Mouse (Mus musculus): ENCODE measurements around the gene Olfr611.
"Not testable (repeated sequence)": the region's sequence is repeated elsewhere in the genome, so short reads cannot be mapped to it uniquely, and the experiment has no call there.

Olfr611 gene

GRCm38 (mm10) chr7:103520746-103521145, at the start of gene Olfr611:
Olfr611 (minus strand) TSS chr7:103520846.
- ATAC-seq (ENCODE audit: low TSS enrichment): not testable (repeated sequence)

GRCm38 (mm10) chr7:103569043-103569442, 48.4 kb upstream of the Olfr611 start, which contains the start of gene Olfr616:
Olfr616 (minus strand) TSS chr7:103569143.
- no peak for ATAC-seq (ENCODE audit: low TSS enrichment)

GRCm38 (mm10) chr7:103555779-103556178, 35.1 kb upstream of the Olfr611 start, which contains the start of gene Olfr615:
Olfr615 (plus strand) TSS chr7:103556079.
- no peak for ATAC-seq (ENCODE audit: low TSS enrichment)

- ATAC-seq (ENCODE audit: low TSS enrichment): no peak
Observed at GRCm38 (mm10) chr7:103547774-103548173, 27.1 kb upstream of the Olfr611 start, which contains the start of gene Olfr613. Olfr613 (plus strand) TSS chr7:103548074.

- ATAC-seq (ENCODE audit: low TSS enrichment): not testable (repeated sequence)
Observed at GRCm38 (mm10) chr7:103542617-103543016, 22.0 kb upstream of the Olfr611 start, which contains the start of gene Olfr612. Olfr612 (minus strand) TSS chr7:103542717.

GRCm38 (mm10) chr7:103512022-103512421, 8.6 kb downstream of the Olfr611 start, which contains the start of gene Olfr610:
Olfr610 (minus strand) TSS chr7:103512122.
- ATAC-seq (ENCODE audit: low TSS enrichment): no peak

GRCm38 (mm10) chr7:103497962-103498361, 22.7 kb downstream of the Olfr611 start, which contains the start of gene Olfr609:
Olfr609 (minus strand) TSS chr7:103498062.
- ATAC-seq (ENCODE audit: low TSS enrichment): no peak

GRCm38 (mm10) chr7:103477106-103477505, 43.5 kb downstream of the Olfr611 start:
- not testable (repeated sequence) for ATAC-seq (ENCODE audit: low TSS enrichment)

GRCm38 (mm10) chr7:103469577-103469976, 51.1 kb downstream of the Olfr611 start, which contains the start of gene Olfr608:
Olfr608 (plus strand) TSS chr7:103469877.
- ATAC-seq (ENCODE audit: low TSS enrichment): no peak

All from frontal cortex, adult (tissue).